Mouse (Mus musculus) A20 (cell line): Measurements from ENCODE around the gene Scand1.
A peak's percentile ranks its signal among the peaks of the same experiment; 100 is the strongest.

Source experiments
- DNase-seq: peaks from one replicate; pipeline ENCODE4 v3.0.0-alpha.2; 2011; ENCODE audit warnings: low read depth, low spot score

The Scand1 gene

DNA sequence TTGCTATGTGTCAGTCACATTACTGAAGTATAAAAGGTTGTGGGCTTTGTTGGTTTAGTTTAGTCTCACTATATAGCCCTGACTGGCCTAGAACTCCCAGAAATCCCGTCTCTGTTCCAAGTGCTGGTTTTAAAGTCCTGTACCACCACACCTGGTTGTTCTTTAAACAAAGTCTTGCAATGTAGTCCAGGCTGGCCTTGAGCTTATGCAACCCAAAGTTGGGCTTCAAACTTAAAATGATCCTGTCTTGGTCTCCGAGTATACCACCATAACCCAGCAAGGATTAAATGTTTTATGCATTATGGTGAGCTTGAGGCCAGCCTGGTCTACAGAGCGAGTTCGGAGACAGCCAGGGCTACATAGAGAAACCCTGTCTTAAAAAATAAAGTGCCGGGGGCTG lies 2.6 kb downstream of the Scand1 start:
- no peak for DNase-seq

DNA sequence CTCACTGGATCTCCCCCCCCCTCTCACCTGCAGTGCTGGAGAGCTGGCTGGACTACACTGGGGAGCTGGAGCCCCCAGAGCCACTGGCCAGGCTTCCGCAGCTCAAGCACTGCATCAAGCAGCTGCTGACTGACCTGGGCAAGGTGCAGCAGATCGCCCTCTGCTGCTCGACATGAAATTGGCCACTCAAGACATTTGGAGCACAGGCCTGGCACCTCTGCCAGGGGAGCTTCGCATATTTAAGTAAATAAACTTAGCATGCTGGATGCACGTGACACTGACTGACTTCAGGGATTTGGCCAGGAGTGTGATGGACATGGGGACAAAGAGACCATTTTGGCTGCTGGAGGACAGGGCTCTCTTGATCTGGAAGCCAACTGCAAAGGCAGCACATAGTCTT lies 5.2 kb downstream of the Scand1 start:
- peak; percentile 44 for DNase-seq

DNA sequence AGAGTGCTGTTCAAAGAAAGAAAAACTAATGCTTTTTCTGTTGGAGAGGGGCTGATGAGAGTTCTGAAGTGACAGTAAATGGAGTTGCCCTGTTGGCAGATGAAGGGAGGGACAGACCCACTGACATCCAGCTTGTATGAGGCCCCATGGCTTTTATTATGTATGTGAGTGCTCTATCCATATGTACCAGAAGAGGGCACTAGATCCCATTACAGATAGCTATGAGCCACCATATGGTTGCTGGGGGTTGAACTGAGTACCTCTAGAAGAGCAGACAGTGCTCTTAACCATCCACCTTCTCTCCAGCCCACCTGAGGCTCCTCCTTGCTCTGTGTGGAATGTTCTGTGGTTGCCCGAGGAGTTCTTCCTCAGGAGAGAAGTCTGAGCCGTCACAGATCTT lies 6.7 kb downstream of the Scand1 start:
- DNase-seq: peak; percentile 47

GRCm38 (mm10) chr2:156304351-156304750 lies 8.2 kb downstream of the Scand1 start:
- DNase-seq: no peak

DNA sequence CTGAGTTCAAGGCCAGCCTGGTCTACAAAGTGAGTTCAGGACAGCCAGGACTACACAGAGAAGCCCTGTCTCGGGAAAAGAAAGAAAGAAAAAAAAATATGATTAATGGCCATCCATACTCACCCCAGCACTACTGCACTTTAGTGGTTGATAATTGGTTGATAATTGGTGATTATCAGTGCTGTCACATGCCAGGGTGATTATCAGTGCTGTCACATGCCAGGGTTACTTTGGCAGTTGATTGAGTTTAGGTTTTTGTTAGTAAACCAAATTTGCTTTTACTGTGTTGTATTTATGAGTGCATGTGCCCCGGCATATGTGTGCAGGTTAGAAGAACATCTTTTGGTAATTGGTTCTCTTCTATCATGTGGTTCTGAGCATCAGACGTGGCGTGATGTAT lies 10.4 kb downstream of the Scand1 start:
- no peak for DNase-seq

DNA sequence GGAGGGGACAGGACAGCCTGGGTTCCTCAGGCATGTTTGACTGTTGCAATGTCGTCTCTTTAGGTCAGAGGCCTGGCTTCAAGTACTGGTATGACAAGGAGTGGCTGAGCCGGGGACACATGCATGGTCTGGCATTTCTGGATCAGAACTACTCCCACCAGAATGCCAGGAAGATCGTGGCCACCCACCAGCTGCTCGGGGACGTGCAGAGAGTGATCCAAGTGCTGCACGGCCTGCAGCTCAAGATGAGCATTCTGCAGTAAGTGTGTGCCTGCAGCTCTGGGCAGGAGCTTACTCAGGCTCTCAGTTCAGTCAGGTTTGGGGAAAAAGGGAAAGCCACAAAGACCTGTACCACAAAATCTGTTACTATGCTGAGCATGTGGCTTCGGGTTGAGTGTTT lies 14.0 kb downstream of the Scand1 start:
- no peak for DNase-seq

GRCm38 (mm10) chr2:156297653-156298052 lies 14.9 kb downstream of the Scand1 start:
- no peak for DNase-seq

DNA sequence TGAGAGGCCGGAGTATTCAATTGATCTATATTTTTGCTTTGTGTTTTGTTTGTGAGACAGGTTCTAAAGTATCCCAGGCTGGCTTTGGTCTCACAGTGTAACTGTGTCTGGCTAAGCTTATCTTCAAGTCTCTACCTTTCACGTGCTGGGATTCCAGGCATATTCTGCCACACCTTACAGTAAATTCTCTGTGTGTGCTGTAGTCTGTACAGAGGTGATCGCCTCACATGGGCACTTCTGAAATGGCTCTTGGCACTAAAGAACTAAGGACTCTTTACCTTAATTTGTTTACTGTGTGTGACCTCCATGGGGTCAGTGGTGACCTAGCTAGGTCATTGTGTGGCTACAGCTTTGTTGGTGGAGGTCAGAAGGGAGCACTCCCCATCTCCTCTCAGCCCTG lies 16.3 kb downstream of the Scand1 start:
- DNase-seq: no peak

GRCm38 (mm10) chr2:156295601-156296063 lies 16.9 kb downstream of the Scand1 start:
- DNase-seq: peak; percentile 76

DNA sequence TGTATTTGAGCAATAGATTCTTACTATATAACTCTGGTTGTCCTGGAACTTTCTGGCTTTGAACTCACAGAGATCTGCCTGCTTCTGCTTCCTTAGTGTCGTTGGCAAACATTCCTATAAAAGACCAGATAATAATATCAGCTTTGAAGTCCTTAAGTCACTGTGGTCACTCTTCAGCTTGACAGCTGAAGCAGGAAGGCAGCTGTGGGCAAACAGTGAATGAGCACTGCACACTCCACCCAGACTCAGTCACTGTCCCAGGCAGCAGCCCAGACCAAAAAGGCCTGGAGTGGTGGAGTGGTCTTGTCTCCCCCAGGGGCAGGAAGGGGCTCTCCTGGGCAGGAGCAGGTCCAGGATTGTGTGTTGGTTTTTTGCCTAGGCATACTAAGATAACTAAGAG lies 20.5 kb downstream of the Scand1 start:
- DNase-seq: no peak

DNA sequence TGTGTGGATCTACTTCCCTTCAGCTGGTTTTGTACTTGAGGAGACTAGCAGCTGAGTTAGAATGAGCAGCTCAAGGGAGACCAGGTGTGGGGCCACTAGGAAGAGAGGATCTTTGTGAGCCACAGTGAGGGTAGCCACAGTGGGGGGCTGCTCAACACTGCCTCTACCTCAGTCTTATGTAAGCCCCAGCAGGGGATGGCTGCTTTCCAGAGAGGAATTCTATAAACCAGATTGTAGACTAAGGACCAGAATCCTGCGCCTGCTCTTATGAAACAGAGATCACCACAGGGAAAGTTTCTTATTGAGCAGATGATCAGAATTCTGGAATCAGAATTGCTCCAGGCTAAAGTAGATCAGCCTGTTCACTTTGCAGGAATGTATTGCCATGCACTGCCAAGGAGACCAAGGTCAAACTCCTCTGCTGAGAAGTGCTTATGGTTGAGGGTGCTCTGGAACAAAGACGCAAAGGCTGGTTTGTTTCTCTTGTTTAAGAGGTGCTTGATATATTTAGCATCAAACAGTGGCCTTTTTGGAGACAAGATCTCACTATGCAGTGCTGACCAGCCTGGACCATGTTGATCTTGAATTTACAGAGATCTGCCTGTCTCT lies 22.8 kb downstream of the Scand1 start:
- DNase-seq: no peak

- no peak for DNase-seq
Measured at GRCm38 (mm10) chr2:156288222-156288621, 24.3 kb downstream of the Scand1 start.

- DNase-seq: no peak
Measured at GRCm38 (mm10) chr2:156286733-156287132, 25.8 kb downstream of the Scand1 start.

DNA sequence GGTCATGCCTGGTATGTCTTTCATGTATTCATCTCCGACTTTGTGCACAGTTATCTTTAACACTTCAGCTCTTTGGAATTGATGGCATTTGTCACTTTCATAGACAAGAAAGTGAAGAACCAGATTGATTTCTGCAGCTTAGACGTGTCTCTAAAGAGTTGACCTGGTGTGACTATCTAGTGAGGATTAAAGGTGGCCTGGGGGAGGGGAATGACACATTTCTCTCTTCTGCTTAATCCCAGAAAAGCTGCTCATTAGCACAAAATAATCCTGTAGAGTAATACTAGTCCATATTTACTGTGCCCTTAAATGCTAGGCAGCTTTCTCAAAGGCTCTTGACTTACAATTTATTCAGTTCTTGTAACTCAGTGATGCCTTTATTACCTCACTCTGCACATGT lies 27.3 kb downstream of the Scand1 start:
- DNase-seq: no peak

DNA sequence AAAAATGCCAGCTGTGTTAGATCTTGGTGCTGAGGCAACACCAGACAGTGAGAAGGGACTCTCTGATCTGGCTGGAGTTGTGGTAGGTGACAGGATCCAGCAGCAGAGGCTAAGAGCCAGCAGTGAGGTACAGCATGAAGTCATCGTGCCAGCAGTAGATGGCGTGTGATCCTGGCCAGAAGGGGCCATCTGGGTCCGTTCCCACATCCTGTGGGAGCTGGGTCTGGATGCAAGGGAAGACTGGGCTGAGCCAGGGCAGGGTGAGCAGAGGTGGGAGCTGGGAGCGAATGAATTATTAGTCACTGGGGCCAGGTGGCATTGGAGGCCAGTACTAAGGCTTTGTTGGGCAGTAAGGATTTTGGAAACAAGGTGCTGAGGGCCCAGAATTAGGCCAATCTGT lies 31.3 kb downstream of the Scand1 start:
- DNase-seq: no peak

GRCm38 (mm10) chr2:156278226-156279017 lies 34.1 kb downstream of the Scand1 start:
- DNase-seq: peak; percentile 76

GRCm38 (mm10) chr2:156272553-156272952 lies 40.0 kb downstream of the Scand1 start:
- no peak for DNase-seq

DNA sequence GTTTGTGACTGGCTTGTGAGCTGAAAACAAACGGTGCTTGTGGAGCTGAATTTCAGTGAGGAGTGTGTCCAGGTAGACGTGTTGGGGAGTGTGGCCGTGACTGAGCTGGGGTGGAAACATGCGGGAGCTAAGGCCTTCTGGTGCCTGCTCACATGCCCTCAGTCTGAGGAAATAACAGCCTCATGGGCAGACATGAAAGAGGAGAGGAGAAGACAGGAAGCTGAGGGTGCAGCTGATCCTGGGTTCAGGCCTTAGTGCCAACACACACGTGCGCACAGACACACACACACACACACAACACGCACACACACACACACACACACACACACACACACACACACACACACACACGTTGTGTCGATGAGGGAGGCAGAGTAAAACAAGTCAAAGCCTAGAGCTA lies 44.9 kb downstream of the Scand1 start:
- DNase-seq: no peak

GRCm38 (mm10) chr2:156263204-156263893 lies 49.2 kb downstream of the Scand1 start:
- DNase-seq: no peak
